Mouse (Mus musculus): ENCODE data around the gene Lsm4.

- no peak for TF ChIP-seq CTCF (IDR thresholded peaks at IDR 0.05; ENCODE audit: low read depth)
- no peak for TF ChIP-seq EP300 (IDR thresholded peaks at IDR 0.05; ENCODE audit: low read depth)
Measured at GRCm38 (mm10) chr8:70648921-70649320, 24.1 kb upstream of the Lsm4 start.
